Mouse (Mus musculus): ENCODE measurements at regions not wholly inside any gene's neighbourhood (a gene's known extent, or its start where the extent isn't known, plus 50 kb on each side); places are given as distances from the start of the nearest gene placed in this dataset.

GRCm38 (mm10) chr8:10781860-10782259 is 226.4 kb downstream of the Irs2 start:
- no peaks in the 10 kb centered on the region for H3K4me1 ChIP-seq (ENCODE audit: control insufficient read depth)
- H3K27me3 ChIP-seq (ENCODE audit: control insufficient read depth) = no peaks in the 10 kb centered on the region
- TF ChIP-seq GATA1 (IDR thresholded peaks at IDR 0.05; ENCODE audit: low read length) = no peak
- no peak for TF ChIP-seq TAL1 (IDR thresholded peaks at IDR 0.05; ENCODE audit: low read length)
- no peaks in the 10 kb centered on the region for H3K9me3 ChIP-seq (ENCODE audit: control insufficient read depth, low read length)
- H3K4me3 ChIP-seq (replicated peaks) = no peak overlapping the region
- H3K36me3 ChIP-seq (ENCODE audit: control insufficient read depth) = no peaks in the 10 kb centered on the region

DNA sequence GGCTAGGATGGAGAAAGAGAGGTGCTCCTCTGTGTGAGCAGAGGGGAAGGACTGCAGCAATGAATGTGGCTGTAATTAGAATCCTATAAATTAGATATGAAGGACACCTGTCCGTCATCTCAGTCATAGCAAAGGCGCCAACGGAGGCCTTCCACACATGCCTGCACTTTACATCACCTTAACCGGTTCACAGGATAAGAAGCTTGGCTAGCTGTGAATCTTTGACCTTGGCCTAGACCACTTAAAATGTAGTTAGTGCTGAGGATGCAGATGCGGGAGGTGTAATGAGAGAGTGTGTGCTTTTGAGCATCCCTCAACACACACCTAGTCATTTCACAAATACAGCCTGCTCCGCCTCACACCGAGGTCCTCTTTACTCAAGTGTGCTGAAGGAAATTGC is 228.6 kb downstream of the Irs2 start:
- H3K4me1 ChIP-seq (ENCODE audit: control insufficient read depth) = no peaks in the 10 kb centered on the region
- no peak overlapping the region for H3K4me3 ChIP-seq (replicated peaks)
- no peaks in the 10 kb centered on the region for H3K36me3 ChIP-seq (ENCODE audit: control insufficient read depth)
- no peaks in the 10 kb centered on the region for H3K9me3 ChIP-seq (ENCODE audit: control insufficient read depth, low read length)
- no peaks in the 10 kb centered on the region for H3K27me3 ChIP-seq (ENCODE audit: control insufficient read depth)
- no peak for TF ChIP-seq TAL1 (IDR thresholded peaks at IDR 0.05; ENCODE audit: low read length)
- no peak for TF ChIP-seq GATA1 (IDR thresholded peaks at IDR 0.05; ENCODE audit: low read length)

DNA sequence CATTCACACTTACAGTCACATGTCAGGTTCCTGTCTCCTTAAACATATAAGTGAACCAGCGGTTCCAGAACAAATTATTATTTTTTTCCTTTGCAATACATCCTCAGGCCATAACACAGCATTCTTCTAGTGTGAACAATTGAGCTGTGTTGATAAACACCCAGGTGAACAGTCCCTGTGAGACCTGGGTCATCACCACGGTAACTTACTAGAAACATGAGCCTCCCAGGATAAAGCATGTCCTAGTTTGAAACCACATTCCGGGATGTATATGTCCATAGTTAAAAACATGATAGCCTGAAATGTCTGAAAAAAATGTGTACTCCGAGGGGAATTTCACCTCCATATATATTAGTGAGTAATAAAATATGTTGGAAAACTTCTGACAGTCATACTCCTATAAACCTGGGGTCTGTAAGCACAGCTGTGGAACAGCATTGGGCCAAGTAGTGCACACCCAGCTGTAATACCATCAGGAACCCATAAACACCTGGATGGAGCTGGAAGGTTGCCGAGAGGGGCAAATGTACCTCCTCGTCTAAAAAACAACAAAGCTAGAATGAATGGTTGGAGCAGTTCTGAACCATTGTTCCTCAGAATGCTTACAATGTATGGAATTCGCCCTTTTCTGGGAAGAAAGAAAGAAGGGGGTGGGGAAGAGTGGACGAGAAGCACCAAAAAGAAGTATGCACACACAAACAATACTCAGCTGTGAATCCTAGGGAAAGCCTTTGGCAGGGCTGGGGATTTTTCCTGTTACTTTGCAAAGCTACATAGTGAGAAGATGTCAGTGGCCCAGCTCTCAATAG is 232.9 kb downstream of the Irs2 start:
- Histone ChIP-seq H3K4me3 (replicated peaks) (no peak overlapping the region), H3K27me3 (ENCODE audit: control insufficient read depth) (no peaks in the 10 kb centered on the region), H3K9me3 (ENCODE audit: control insufficient read depth, low read length) (no peaks in the 10 kb centered on the region), H3K36me3 (ENCODE audit: control insufficient read depth) (no peaks in the 10 kb centered on the region), H3K4me1 (ENCODE audit: control insufficient read depth) (no peaks in the 10 kb centered on the region)
- no peak for TF ChIP-seq TAL1 (IDR thresholded peaks at IDR 0.05; ENCODE audit: low read length)
- TF ChIP-seq GATA1 (IDR thresholded peaks at IDR 0.05; ENCODE audit: low read length) = no peak

GRCm38 (mm10) chr8:10774778-10775177 is 233.5 kb downstream of the Irs2 start:
- Histone ChIP-seq H3K36me3 (ENCODE audit: control insufficient read depth) (no peaks in the 10 kb centered on the region), H3K27me3 (ENCODE audit: control insufficient read depth) (no peaks in the 10 kb centered on the region), H3K4me1 (ENCODE audit: control insufficient read depth) (no peaks in the 10 kb centered on the region), H3K4me3 (replicated peaks) (no peak overlapping the region), H3K9me3 (ENCODE audit: control insufficient read depth, low read length) (no peaks in the 10 kb centered on the region)
- TF ChIP-seq TAL1 (IDR thresholded peaks at IDR 0.05; ENCODE audit: low read length) (no peak), GATA1 (IDR thresholded peaks at IDR 0.05; ENCODE audit: low read length) (no peak)

DNA sequence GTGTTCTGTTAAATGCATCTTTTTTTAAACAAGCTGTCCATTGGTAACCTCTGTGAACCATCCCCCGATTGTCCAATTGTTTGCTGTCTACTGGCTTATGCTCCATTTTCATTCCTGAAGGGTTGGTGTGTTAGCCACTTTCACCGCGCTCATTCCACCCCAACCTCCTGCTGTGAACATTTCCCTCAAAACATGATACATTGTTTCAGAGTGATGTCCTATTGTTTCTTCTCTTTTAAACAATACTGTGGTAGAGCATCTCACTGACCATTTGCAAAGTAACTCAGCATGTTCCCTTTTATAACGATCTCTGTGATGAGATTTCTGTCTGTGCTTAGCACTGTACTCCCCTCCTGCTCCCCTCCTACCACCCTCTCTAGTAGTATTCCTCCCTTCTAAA is 240.1 kb downstream of the Irs2 start:
- no peak for TF ChIP-seq TAL1 (IDR thresholded peaks at IDR 0.05; ENCODE audit: low read length)
- no peak for TF ChIP-seq GATA1 (IDR thresholded peaks at IDR 0.05; ENCODE audit: low read length)
- H3K27me3 ChIP-seq (ENCODE audit: control insufficient read depth) = no peaks in the 10 kb centered on the region
- H3K4me1 ChIP-seq (ENCODE audit: control insufficient read depth) = no peaks in the 10 kb centered on the region
- H3K4me3 ChIP-seq (replicated peaks) = no peak overlapping the region
- no peaks in the 10 kb centered on the region for H3K9me3 ChIP-seq (ENCODE audit: control insufficient read depth, low read length)
- no peaks in the 10 kb centered on the region for H3K36me3 ChIP-seq (ENCODE audit: control insufficient read depth)

GRCm38 (mm10) chr8:10763907-10764306 is 244.4 kb downstream of the Irs2 start:
- no peak overlapping the region for H3K4me3 ChIP-seq (replicated peaks)
- no peaks in the 10 kb centered on the region for H3K36me3 ChIP-seq (ENCODE audit: control insufficient read depth)
- no peaks in the 10 kb centered on the region for H3K27me3 ChIP-seq (ENCODE audit: control insufficient read depth)
- TF ChIP-seq GATA1 (IDR thresholded peaks at IDR 0.05; ENCODE audit: low read length) = no peak
- no peak for TF ChIP-seq TAL1 (IDR thresholded peaks at IDR 0.05; ENCODE audit: low read length)
- no peaks in the 10 kb centered on the region for H3K4me1 ChIP-seq (ENCODE audit: control insufficient read depth)
- H3K9me3 ChIP-seq (ENCODE audit: control insufficient read depth, low read length) = no peaks in the 10 kb centered on the region

- Histone ChIP-seq H3K27me3 (ENCODE audit: control insufficient read depth) (no peaks in the 10 kb centered on the region), H3K4me1 (ENCODE audit: control insufficient read depth) (no peaks in the 10 kb centered on the region), H3K9me3 (ENCODE audit: control insufficient read depth, low read length) (no peaks in the 10 kb centered on the region), H3K4me3 (replicated peaks) (no peak overlapping the region), H3K36me3 (ENCODE audit: control insufficient read depth) (no peaks in the 10 kb centered on the region)
- TF ChIP-seq GATA1 (IDR thresholded peaks at IDR 0.05; ENCODE audit: low read length) (no peak), TAL1 (IDR thresholded peaks at IDR 0.05; ENCODE audit: low read length) (no peak)
These were observed 246.5 kb downstream of the Irs2 start for GRCm38 (mm10) chr8:10761694-10762305.

DNA sequence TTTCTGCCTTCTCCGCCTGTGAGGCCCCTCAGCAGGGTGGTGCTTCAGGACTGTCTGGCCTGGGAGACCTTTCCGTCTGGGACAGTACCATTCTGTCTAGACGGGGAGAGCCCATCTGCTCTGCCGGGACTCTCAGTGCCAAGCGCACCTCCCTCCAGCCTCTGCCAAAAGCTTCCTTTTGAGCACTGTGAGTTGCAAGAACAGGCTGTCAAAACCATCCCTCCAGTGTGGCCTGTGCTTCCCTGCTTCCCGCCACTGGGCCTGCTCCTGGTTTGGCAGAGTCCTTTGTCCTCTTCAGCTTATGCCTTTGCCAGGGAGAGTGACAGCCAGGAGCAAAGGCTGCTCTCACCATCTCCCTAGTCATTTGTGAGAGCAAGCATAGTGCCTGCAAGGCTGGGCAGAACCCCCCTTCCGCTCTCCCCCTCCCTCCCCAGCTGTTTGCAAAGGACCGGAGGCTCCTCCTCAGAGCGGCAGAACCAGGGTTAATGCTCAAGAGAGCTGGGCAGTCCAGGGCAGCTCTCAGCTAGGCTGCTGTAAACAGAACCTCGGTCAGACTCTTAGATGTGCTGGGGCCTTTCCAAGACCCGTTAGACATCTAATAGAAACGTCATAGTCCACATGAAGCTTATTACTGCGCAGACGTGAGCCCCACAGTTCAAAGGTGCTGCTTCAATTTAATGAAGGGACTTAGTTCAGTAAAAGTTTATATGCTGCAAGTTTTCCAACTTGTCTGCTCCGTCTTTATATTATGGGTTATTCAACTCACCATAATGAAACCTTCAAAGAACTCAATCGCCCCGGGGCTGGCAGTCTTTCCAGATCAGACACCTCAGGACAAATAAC is 247.2 kb downstream of the Irs2 start:
- no peak for TF ChIP-seq TAL1 (IDR thresholded peaks at IDR 0.05; ENCODE audit: low read length)
- no peak for TF ChIP-seq GATA1 (IDR thresholded peaks at IDR 0.05; ENCODE audit: low read length)
- H3K36me3 ChIP-seq (ENCODE audit: control insufficient read depth) = no peaks in the 10 kb centered on the region
- H3K4me3 ChIP-seq (replicated peaks) = no peak overlapping the region
- no peaks in the 10 kb centered on the region for H3K9me3 ChIP-seq (ENCODE audit: control insufficient read depth, low read length)
- no peaks in the 10 kb centered on the region for H3K4me1 ChIP-seq (ENCODE audit: control insufficient read depth)
- no peaks in the 10 kb centered on the region for H3K27me3 ChIP-seq (ENCODE audit: control insufficient read depth)

DNA sequence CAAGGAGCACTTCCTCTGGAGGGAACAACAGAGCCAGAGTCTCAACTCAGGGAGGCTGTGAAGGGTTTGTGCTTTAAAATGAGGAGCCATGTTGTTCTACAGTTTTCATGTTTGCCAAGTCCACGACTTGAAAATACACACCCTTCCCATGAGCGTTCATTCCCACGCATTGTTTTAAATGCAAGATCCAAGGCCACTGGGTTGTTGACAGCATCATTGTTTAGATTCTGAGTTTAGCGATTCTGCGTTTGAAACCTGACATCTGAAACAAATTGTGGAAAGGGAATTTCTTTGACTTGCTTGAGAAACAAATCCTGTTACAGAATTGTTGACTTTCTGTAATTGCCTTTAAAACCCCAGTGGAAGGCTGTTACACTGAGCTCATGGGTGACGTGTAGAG is 248.0 kb downstream of the Irs2 start:
- H3K4me3 ChIP-seq (replicated peaks) = no peak overlapping the region
- no peaks in the 10 kb centered on the region for H3K36me3 ChIP-seq (ENCODE audit: control insufficient read depth)
- no peaks in the 10 kb centered on the region for H3K9me3 ChIP-seq (ENCODE audit: control insufficient read depth, low read length)
- H3K27me3 ChIP-seq (ENCODE audit: control insufficient read depth) = no peaks in the 10 kb centered on the region
- H3K4me1 ChIP-seq (ENCODE audit: control insufficient read depth) = no peaks in the 10 kb centered on the region
- TF ChIP-seq GATA1 (IDR thresholded peaks at IDR 0.05; ENCODE audit: low read length) (no peak), TAL1 (IDR thresholded peaks at IDR 0.05; ENCODE audit: low read length) (no peak)
